Mouse (Mus musculus) Muller cell, postnatal 12 days (primary cell): ENCODE measurements at regions not wholly inside any gene's neighbourhood (a gene's known extent, or its start where the extent isn't known, plus 50 kb on each side); places are given as distances from the start of the nearest gene placed in this dataset.
A peak's percentile ranks its signal among the peaks of the same experiment; 100 is the strongest.

Source experiments
- DNase-seq: peaks from one replicate; pipeline ENCODE4 v3.0.0-alpha.2; 2015; ENCODE audit errors: inconsistent ontology term

- no peak for DNase-seq
These were observed 145.4 kb upstream of the Tle3 start for GRCm38 (mm10) chr9:61226596-61227384.

GRCm38 (mm10) chr9:61227492-61228229, 144.5 kb upstream of the Tle3 start:
- no peak for DNase-seq

- DNase-seq, result no peak
These were observed 143.9 kb upstream of the Tle3 start for GRCm38 (mm10) chr9:61228230-61228631.

- DNase-seq, result no peak
These were observed 141.9 kb upstream of the Tle3 start for GRCm38 (mm10) chr9:61230306-61230705.

- DNase-seq, result no peak
These were observed 139.5 kb upstream of the Tle3 start for GRCm38 (mm10) chr9:61232630-61233029.

GRCm38 (mm10) chr9:61233251-61233650, 138.9 kb upstream of the Tle3 start:
- no peak for DNase-seq

- peak; percentile 23 for DNase-seq
These were observed 136.2 kb upstream of the Tle3 start for GRCm38 (mm10) chr9:61235653-61236610.

GRCm38 (mm10) chr9:61238687-61239250, 133.4 kb upstream of the Tle3 start:
- DNase-seq, result no peak

- DNase-seq, result no peak
These were observed 132.8 kb upstream of the Tle3 start for GRCm38 (mm10) chr9:61239328-61239727.

GRCm38 (mm10) chr9:61241442-61241841, 130.7 kb upstream of the Tle3 start:
- DNase-seq, result no peak

- no peak for DNase-seq
These were observed 129.9 kb upstream of the Tle3 start for GRCm38 (mm10) chr9:61242167-61242860.

GRCm38 (mm10) chr9:61243289-61243688, 128.9 kb upstream of the Tle3 start:
- DNase-seq, result no peak

- DNase-seq, result no peak
These were observed 122.3 kb upstream of the Tle3 start for GRCm38 (mm10) chr9:61249691-61250425.

GRCm38 (mm10) chr9:61251606-61252005, 120.6 kb upstream of the Tle3 start:
- DNase-seq, result no peak

- DNase-seq, result no peak
These were observed 118.4 kb upstream of the Tle3 start for GRCm38 (mm10) chr9:61253761-61254160.

- no peak for DNase-seq
These were observed 114.7 kb upstream of the Tle3 start for GRCm38 (mm10) chr9:61257488-61257887.

- no peak for DNase-seq
These were observed 114.1 kb upstream of the Tle3 start for GRCm38 (mm10) chr9:61258100-61258499.

- no peak for DNase-seq
These were observed 112.6 kb upstream of the Tle3 start for GRCm38 (mm10) chr9:61259421-61260174.

- DNase-seq, result no peak
These were observed 110.9 kb upstream of the Tle3 start for GRCm38 (mm10) chr9:61261263-61261662.
